Mouse (Mus musculus) right cerebral cortex, postnatal 25 days (tissue): ENCODE measurements around the gene H2-Ab1.
A peak's percentile ranks its signal among the peaks of the same experiment; 100 is the strongest.

Source experiments
- DNase-seq: peaks from one replicate; pipeline ENCODE4 v3.0.0; 2022

The H2-Ab1 gene

GRCm38 (mm10) chr17:34286501-34286900 is 29.0 kb downstream of the H2-Ab1 start:
- no peak for DNase-seq

DNA sequence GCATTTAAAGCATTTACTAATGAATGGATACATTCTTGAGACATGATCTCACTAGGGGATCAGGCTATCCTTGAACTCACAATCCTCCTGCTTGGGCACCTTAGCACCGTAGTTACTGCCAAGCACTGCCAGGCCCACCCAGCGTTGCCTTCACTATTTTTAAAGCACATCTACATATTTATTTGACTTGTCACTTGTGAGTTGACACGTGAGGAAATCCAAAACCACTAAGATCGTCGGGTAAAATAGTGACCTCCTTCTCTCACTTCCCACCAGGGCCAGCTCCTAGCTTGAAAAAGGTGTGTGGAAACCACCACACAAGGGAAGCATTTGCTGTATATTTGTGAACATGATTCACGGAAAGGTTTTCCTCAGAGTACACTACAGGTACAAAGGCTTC is 29.5 kb downstream of the H2-Ab1 start:
- no peak for DNase-seq

DNA sequence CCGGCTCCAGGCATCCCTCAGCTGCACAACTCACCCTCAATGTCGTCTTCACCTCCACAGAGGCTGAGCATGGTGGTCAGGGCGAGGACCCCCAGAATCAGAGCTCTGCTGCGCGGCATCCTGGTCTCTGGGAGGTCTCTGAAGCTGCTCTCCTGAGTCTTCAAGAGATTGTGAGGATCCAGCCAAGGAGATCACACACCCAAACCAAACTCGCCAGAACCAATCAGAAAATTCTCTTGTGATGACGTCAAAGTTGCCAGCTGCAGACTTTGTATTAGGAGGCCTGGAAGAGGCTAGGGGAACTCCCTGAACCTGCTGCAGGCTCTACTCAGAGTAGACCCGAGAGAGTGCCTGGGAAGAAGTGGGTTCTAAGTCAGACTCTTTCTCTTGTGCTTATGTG is 30.2 kb downstream of the H2-Ab1 start, which contains the start of gene H2-Aa:
H2-Aa (minus strand) TSS at position 176 of the 400 bp plus-strand sequence.
- DNase-seq, result peak; percentile 71

DNA sequence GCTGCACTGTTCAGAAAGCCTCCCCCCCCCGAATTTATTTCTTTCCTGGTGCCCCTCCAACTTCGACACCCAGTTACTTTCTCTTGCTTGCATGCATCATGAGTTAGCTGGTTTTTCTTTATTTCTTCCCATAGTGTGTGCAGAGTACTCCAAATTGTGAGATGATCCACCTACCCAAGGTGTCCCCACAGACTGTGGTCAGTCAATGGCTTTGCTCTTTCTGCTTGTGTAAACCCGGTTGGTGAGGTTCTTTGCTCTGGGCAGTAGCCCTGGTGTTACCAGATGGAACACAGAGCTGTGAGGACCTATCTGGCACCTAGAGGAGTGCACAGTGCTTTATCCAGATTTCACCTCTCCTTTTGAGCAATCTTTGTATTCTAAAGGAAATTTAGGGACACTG is 30.6 kb downstream of the H2-Ab1 start:
- DNase-seq, result no peak

DNA sequence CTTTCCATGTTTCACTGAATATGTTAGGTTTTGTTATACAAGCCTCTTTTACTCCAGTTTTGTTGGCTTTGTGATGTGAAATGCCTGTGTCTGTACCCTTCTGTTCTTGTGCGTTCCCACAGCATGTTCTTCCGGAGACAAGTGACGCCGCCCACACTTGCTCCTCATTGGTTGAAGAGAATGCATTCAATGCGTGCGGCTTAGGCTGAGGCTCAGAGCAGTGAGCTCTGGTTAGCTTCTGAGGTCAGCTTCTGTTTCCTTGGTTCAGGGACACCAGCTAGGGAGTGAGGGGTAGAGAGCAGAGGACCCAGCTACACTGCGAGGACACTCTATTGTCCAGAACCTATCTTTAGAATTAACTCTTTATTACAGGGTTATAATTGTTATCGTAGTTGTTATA is 34.1 kb downstream of the H2-Ab1 start:
- peak; percentile 67 for DNase-seq

DNA sequence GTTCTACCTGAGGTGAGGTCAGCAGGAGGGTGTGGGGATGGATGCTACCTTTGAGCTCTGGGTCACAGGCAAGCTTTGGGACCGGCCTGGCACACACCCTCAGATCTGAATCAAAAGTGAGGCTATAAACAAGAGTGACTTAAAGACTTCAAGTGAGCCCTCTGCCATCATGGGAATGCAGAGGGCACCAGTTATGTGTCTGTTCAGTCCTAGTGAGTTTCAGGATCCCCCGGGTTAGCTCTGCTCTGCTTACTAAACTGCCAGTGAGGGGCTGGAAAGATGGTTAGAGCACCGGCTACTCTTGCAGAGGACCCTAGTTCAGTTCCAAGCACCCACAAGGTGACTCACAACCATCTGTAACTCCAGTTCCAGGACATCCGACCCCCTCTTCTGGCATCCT is 35.1 kb downstream of the H2-Ab1 start:
- DNase-seq, result no peak

GRCm38 (mm10) chr17:34293533-34293932 is 36.0 kb downstream of the H2-Ab1 start:
- no peak for DNase-seq

DNA sequence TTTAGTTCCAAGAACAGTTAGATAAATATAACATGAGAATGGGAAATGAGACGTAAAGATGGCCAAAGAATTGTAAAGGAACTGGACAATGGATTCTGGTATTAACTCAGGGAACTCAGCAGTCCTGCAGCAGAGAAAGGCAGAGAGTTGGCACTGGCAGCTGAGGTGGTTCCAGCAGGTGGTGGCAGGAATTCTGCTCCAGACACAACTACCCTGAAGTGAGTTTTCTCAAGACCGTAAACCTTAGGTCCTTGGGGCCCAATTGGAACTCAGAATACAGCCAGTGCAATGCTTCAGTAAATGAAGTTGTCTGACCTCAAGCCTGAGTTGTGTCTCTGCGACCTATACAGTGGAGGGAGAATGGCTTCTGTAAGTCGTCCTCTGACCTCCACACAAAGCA is 36.8 kb downstream of the H2-Ab1 start:
- DNase-seq, result no peak

GRCm38 (mm10) chr17:34295307-34295706 is 37.8 kb downstream of the H2-Ab1 start:
- DNase-seq, result no peak

DNA sequence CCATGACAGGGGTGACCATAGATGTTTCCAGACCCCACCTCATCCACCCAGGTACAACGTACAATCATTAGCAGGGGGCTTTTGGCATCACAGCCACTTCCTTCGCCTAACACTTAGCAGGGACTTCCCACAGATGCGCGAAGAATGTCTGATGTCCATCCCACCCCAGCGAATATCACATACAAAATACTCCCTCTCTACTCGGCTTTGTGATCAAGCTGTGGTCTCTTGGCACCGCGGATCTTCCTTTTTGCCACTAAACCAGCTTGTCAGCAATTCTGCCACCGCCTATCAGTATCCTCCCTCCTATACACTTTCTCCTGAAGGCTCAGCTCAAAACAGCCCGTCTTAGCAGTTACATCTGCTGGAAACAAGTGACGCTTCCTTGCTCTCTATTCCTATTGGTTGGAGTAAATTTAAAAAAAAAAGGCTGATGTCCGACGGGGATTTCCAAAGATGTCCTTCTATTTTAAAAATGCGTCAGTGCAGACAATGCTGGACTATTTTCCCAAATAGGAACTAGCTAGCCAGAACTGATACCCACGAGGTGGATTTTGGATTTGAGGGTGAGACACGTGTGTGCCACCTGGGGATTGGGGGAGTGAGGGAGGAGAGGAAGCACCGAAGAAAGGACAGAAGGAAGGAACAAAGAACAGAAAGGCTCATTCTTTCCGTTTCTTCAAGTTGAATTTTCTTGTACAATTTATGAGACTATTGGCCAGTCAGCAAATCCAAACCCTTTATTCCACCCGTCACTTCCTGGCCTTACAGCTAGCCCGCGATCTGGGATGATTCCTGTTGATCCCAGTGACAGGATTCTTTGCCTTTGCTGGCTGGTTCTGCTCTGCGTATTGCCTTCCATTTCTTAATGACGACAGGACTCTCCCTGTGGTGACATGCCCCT is 38.7 kb downstream of the H2-Ab1 start:
- peak; percentile 17 for DNase-seq

DNA sequence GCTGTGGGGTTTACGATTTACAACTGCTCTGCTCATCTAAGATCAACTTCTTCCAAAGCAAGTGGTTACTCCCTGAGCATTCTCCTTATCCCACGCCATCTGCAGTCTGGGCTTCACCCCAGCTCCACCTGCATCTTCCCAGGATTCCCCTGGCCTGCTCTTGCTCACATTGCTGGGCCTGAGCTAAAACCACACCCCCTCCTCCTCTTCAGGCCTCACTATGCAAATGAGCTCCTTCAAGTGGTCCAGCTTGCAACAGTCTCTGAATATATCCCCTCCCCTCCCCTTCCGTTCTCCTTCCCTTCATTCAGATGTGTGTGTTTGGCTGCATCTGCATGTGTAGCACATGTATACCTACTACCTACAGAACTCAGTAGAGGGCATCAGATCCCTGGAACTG is 41.9 kb downstream of the H2-Ab1 start:
- no peak for DNase-seq

DNA sequence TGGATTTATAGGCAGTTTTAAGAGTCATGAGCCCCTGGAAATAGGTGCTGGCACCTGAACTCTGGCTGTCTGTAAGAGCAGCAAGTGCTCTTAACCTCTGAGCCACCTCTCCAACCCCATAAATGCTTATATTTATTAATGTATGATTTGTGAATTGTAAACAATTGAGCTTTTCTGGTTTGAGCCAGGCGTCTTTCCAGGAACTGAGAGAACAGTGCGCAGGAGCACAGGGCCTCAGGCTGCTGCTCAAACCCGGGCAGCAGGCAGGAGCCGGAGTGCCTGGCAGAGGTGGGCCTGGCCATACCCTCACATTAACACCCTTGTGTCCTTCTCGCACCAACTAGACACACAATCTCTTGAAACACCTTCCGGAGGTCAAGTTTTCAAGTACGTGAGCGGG is 42.6 kb downstream of the H2-Ab1 start:
- DNase-seq, result no peak

- no peak for DNase-seq
Observed at GRCm38 (mm10) chr17:34300691-34301566, 43.4 kb downstream of the H2-Ab1 start.

DNA sequence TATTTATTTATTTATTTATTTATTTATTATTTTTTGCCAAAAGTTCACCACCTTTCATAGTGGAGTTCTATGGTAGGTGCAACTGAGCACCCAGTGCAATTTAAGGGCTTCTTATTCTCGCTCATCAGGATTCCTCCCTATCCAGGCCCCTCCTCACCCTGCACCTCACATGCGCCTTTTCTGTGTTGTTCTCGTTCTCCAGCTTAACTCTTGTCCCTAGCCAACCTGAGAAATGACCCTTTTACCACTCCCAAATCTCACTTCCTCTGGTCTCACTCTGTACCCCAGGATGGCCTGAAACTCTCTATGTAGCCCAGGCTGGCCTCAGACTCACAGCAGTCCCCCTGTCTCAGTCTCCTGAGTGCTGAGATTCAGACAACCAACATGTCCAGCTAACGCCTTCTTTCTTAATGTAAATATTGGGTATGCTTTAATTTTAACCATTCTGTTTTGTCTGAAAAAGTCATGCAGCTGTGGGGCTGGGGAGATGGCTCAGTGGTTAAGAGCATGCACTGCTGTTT is 44.2 kb downstream of the H2-Ab1 start:
- no peak for DNase-seq

- DNase-seq, result no peak
Observed at GRCm38 (mm10) chr17:34303789-34304188, 46.3 kb downstream of the H2-Ab1 start.

DNA sequence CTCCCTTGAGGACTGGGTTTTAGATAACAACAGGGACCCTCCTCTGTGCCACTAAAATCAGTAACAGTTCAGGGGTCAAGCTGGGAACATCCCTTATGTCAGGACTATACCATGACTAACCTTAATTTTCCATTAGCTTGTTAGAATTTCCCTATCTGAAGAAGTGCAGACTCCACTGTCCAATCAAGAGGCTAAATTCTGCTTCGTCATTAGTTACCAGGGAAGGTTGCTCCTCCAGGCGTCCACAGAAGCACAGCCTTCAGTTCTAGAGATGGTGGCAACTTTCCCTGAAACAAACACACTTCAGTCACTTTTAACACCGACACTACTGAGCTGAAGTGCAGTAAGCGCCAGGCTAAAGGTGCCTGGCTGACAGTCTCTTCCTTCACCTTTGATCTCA is 47.3 kb downstream of the H2-Ab1 start:
- DNase-seq, result peak; percentile 37

GRCm38 (mm10) chr17:34305380-34306030 is 48.0 kb downstream of the H2-Ab1 start, which contains the start of gene H2-Eb1:
H2-Eb1 (plus strand) TSS chr17:34305867.
- peak; percentile 81 for DNase-seq

GRCm38 (mm10) chr17:34306407-34306806 is 48.9 kb downstream of the H2-Ab1 start:
- DNase-seq, result no peak

DNA sequence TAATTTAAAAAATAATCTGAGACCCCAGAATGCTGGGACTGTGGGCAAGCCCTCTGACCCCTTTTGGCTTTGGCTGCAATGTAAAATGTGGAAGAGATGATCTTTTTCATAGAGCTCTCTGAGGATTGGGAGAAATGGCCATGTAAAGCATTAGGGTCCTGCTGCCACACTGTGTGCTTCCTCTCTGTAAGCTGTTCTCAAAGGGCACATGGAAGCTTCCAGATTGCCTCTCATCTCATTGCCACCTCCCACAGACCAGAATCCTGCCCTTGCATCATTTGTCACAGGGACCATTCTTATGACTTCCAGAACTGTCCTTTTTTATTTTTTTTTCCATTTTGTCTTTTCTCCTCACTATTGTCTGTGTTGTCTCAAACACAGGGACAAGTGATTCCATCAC is 49.7 kb downstream of the H2-Ab1 start:
- no peak for DNase-seq

GRCm38 (mm10) chr17:34308161-34308560 is 50.7 kb downstream of the H2-Ab1 start:
- DNase-seq, result no peak

GRCm38 (mm10) chr17:34309225-34309624 is 51.7 kb downstream of the H2-Ab1 start:
- DNase-seq, result no peak

DNA sequence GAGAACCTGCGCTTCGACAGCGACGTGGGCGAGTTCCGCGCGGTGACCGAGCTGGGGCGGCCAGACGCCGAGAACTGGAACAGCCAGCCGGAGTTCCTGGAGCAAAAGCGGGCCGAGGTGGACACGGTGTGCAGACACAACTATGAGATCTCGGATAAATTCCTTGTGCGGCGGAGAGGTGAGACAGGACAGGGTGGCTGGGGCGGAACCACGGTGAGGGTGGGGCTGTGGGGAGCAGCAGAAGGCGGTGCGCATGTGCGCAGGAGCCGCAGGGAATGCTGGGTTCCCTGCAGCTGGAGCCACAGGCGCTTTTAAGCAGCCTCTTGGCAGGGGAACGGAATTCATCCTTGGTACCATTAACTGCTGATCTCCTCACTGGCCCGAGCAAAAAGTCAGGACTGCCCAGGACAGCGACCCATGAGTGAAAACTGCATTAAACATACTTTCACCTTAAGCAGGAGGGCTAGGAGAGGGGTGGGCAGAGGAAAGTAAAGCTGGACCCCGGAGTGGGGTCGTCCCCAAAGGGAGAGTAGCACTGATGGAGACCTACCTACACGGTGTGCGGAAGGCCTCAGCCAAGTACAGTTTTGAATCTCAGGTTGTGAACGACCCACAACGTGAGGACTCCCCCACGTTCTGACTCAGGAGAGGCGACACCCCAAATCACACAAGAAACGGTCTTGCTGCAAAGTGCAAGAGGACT is 52.3 kb downstream of the H2-Ab1 start:
- DNase-seq, result peak; percentile 78
